Mouse (Mus musculus): ENCODE results near the gene Qtrt1. TPM values are rescaled to one million over a fixed set of nuclear protein-coding genes. Genes with fewer than 3 reads are reported as not detected.

The Qtrt1 gene
- polyA plus RNA-seq, 1 experiment from 2014 or later, result 42.3 TPM

GRCm38 (mm10) chr9:21395692-21396091 is 15.9 kb upstream of the Qtrt1 start:
- Histone ChIP-seq H3K27ac (no peak overlapping the region), H3K4me3 (no peak overlapping the region), H3K4me1 (no peaks in the 10 kb centered on the region), H3K36me3 (peaks cover 95% of the 10 kb centered on the region), H3K9ac (no peak overlapping the region), H3K4me2 (replicated peaks) (no peak overlapping the region), H3K9me3 (no peaks in the 10 kb centered on the region), H3K27me3 (replicated peaks) (no peaks in the 10 kb centered on the region)
- no peak for ATAC-seq (ENCODE audit: low FRiP score, low read depth)
- WGBS, result 89% methylated on average over 3 of the region's 3 CpGs

DNA sequence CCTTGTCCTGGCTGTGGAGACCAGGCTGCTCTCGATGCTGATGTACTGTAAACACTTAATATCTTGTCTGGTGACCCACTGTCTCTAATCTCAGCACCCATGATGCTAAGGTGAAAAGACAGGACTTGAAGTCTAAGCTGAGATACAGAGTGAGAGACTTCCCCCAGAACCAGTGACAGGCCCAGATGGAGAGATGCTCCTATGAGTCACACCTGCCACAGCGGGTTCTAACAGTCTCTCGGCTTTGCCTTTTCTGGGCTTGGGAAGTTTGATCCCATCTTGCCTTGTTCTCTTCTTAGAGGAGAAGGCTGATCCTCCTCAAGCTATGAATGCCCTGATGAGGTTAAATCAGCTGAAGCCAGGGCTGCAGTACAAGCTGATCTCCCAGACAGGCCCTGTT is 14.5 kb upstream of the Qtrt1 start:
- H3K4me1 ChIP-seq, result no peaks in the 10 kb centered on the region
- H3K27me3 ChIP-seq (replicated peaks), result no peaks in the 10 kb centered on the region
- H3K4me3 ChIP-seq, result no peak overlapping the region
- H3K9ac ChIP-seq, result no peak overlapping the region
- no peak overlapping the region for H3K4me2 ChIP-seq (replicated peaks)
- no peak for ATAC-seq (ENCODE audit: low FRiP score, low read depth)
- H3K9me3 ChIP-seq, result no peaks in the 10 kb centered on the region
- WGBS, result 98% methylated on average over 3 of the region's 3 CpGs
- H3K27ac ChIP-seq, result no peak overlapping the region
- H3K36me3 ChIP-seq, result peaks cover 97% of the 10 kb centered on the region

DNA sequence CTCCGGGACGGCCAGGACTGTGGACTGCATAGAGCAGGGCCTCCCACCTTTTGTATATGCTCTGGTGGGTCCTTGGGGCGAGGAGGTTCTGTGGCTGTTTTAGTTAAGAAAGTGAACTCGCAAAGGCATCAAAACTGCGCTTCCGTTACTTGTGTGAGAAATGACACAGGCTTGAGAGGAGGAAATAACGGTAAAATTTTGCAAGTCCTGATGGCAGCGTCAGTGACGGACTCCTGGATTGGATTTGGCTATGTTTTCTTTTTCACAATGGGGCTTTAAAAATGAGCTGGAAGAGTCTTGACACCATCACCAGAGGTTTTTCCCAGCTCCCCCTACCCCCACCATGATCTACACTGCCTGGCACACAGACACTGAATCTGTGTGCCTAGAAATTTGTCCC is 10.6 kb upstream of the Qtrt1 start:
- Histone ChIP-seq H3K9ac (no peak overlapping the region), H3K36me3 (peaks cover 98% of the 10 kb centered on the region), H3K27ac (no peak overlapping the region), H3K9me3 (no peaks in the 10 kb centered on the region), H3K4me2 (replicated peaks) (no peak overlapping the region), H3K27me3 (replicated peaks) (no peaks in the 10 kb centered on the region), H3K4me3 (no peak overlapping the region), H3K4me1 (no peaks in the 10 kb centered on the region)
- whole genome bisulfite sequencing, result 95% methylated on average over 9 of the region's 9 CpGs
- ATAC-seq (ENCODE audit: low FRiP score, low read depth), result no peak

GRCm38 (mm10) chr9:21402764-21403253 is 8.8 kb upstream of the Qtrt1 start:
- Histone ChIP-seq H3K36me3 (peaks cover 96% of the 10 kb centered on the region), H3K4me3 (no peak overlapping the region), H3K9ac (no peak overlapping the region), H3K9me3 (no peaks in the 10 kb centered on the region), H3K27me3 (replicated peaks) (no peaks in the 10 kb centered on the region), H3K4me1 (no peaks in the 10 kb centered on the region), H3K4me2 (replicated peaks) (no peak overlapping the region), H3K27ac (no peak overlapping the region)
- WGBS, result 88% methylated on average over 11 of the region's 11 CpGs
- no peak for ATAC-seq (ENCODE audit: low FRiP score, low read depth)

GRCm38 (mm10) chr9:21403745-21404144 is 7.9 kb upstream of the Qtrt1 start:
- H3K9me3 ChIP-seq, result no peaks in the 10 kb centered on the region
- H3K36me3 ChIP-seq, result peaks cover 87% of the 10 kb centered on the region
- H3K4me2 ChIP-seq (replicated peaks), result no peak overlapping the region
- no peaks in the 10 kb centered on the region for H3K27me3 ChIP-seq (replicated peaks)
- no peak overlapping the region for H3K4me3 ChIP-seq
- no peak for ATAC-seq (ENCODE audit: low FRiP score, low read depth)
- H3K27ac ChIP-seq, result no peak overlapping the region
- H3K4me1 ChIP-seq, result no peaks in the 10 kb centered on the region
- no peak overlapping the region for H3K9ac ChIP-seq
- WGBS, result 97% methylated on average over 5 of the region's 5 CpGs

- WGBS, result 76% methylated on average over 4 of the region's 4 CpGs
- Histone ChIP-seq H3K27me3 (replicated peaks) (no peaks in the 10 kb centered on the region), H3K9me3 (no peaks in the 10 kb centered on the region), H3K9ac (no peak overlapping the region), H3K4me2 (replicated peaks) (no peak overlapping the region), H3K4me1 (no peaks in the 10 kb centered on the region), H3K4me3 (no peak overlapping the region), H3K36me3 (peaks cover 69% of the 10 kb centered on the region), H3K27ac (no peak overlapping the region)
- ATAC-seq (ENCODE audit: low FRiP score, low read depth), result no peak
Observed at GRCm38 (mm10) chr9:21405525-21405924, 6.1 kb upstream of the Qtrt1 start.

GRCm38 (mm10) chr9:21407951-21408350 is 3.7 kb upstream of the Qtrt1 start:
- Histone ChIP-seq H3K4me2 (replicated peaks) (no peak overlapping the region), H3K4me3 (no peak overlapping the region), H3K36me3 (peaks cover 47% of the 10 kb centered on the region), H3K27ac (no peak overlapping the region), H3K9me3 (no peaks in the 10 kb centered on the region), H3K4me1 (peaks cover 6% of the 10 kb centered on the region; the same call in 1 of the 2 replicates), H3K9ac (no peak overlapping the region), H3K27me3 (replicated peaks) (no peaks in the 10 kb centered on the region)
- no peak for ATAC-seq (ENCODE audit: low FRiP score, low read depth)
- WGBS, result 19% methylated on average over 4 of the region's 4 CpGs

GRCm38 (mm10) chr9:21408624-21409023 is 3.0 kb upstream of the Qtrt1 start:
- Histone ChIP-seq H3K27ac (no peak overlapping the region), H3K4me3 (no peak overlapping the region), H3K4me2 (replicated peaks) (no peak overlapping the region), H3K36me3 (peaks cover 40% of the 10 kb centered on the region), H3K9ac (no peak overlapping the region), H3K27me3 (replicated peaks) (no peaks in the 10 kb centered on the region), H3K9me3 (no peaks in the 10 kb centered on the region), H3K4me1 (peaks cover 6% of the 10 kb centered on the region; the same call in 1 of the 2 replicates)
- WGBS, result 73% methylated on average over 7 of the region's 7 CpGs
- ATAC-seq (ENCODE audit: low FRiP score, low read depth), result no peak

- ATAC-seq (ENCODE audit: low FRiP score, low read depth), result 0 out of 2 replicates have a peak, but pooled peaks have one; percentile 11
- H3K4me3 ChIP-seq, result no peak overlapping the region
- no peaks in the 10 kb centered on the region for H3K27me3 ChIP-seq (replicated peaks)
- WGBS, result 38% methylated on average over 9 of the region's 9 CpGs
- H3K27ac ChIP-seq, result no peak overlapping the region
- no peak overlapping the region for H3K4me2 ChIP-seq (replicated peaks)
- peaks cover 6% of the 10 kb centered on the region; the same call in 1 of the 2 replicates for H3K4me1 ChIP-seq
- H3K36me3 ChIP-seq, result peaks cover 29% of the 10 kb centered on the region
- H3K9me3 ChIP-seq, result no peaks in the 10 kb centered on the region
- no peak overlapping the region for H3K9ac ChIP-seq
Observed at GRCm38 (mm10) chr9:21409592-21410317, 1.9 kb upstream of the Qtrt1 start.

GRCm38 (mm10) chr9:21417866-21418265 is 6.2 kb downstream of the Qtrt1 start:
- Histone ChIP-seq H3K4me2 (replicated peaks) (no peak overlapping the region), H3K27me3 (replicated peaks) (no peaks in the 10 kb centered on the region), H3K9me3 (no peaks in the 10 kb centered on the region), H3K4me3 (no peak overlapping the region), H3K4me1 (no peaks in the 10 kb centered on the region), H3K36me3 (peaks cover 49% of the 10 kb centered on the region), H3K27ac (no peak overlapping the region), H3K9ac (no peak overlapping the region)
- ATAC-seq (ENCODE audit: low FRiP score, low read depth), result no peak
- 93% methylated on average over 2 of the region's 2 CpGs for WGBS

DNA sequence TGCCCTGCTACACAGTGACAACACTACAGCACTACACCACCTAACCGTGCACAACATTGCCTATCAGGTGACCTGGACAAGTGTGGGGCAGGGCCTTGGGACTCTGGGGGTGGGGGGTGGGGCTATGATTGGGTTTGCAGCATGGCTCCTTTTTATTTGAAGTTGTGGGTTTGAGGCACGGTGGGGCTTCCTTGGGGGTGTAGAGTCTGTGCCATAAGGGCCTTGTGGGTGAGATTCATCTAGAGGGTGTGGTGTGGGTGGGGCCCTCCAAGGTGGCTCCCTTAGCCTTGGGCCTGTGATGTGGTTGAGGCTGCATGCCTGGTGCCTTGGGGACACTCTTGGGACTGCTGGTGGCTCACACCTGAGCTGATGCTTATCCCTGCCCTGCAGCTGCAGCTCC is 8.0 kb downstream of the Qtrt1 start:
- 98% methylated on average over 2 of the region's 2 CpGs for WGBS
- peaks cover 49% of the 10 kb centered on the region for H3K36me3 ChIP-seq

DNA sequence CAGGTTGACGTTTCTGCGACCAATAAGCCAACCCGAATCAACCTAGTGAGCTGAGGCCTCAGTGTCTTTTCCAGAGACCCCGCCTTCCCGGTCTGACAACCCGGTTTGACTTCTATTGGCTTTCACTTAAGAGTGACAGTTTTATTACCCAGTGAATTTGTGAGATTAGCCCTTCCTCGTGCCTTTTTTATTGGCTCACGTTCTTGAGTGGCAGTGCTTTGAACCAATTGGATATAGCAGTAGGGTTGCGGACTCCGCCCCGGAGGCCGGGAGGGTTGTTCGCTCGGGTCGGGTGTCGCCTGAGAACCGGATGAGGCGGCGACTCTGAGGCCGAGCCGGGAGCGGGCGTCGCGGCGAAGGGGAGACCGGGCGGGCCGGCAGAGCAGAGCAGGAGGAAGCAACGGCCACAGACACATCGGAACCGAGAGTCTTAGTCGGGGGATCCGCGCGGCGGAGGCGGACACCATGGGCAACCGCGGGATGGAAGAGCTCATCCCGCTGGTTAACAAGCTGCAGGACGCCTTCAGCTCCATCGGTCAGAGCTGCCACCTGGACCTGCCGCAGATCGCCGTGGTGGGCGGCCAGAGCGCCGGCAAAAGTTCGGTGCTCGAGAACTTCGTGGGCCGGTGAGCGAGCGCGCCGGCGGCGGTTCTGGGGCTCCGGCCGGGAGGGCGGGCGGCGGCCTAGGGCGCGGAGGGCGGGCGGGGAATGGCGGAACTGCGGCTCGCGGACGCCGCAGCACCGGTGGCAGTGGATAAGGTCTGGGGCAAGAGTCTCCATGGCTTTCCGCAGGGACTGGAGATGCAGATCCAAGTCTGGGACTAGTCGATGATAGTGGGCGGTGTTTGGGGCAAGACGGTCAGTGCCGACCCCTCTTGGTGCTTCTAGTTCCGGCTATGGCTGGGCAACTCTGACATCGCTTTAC is 13.3 kb downstream of the Qtrt1 start, which contains the start of gene Dnm2:
Gene Dnm2, plus strand, starts transcription at position 278 of the 925 bp plus-strand sequence.
- Histone ChIP-seq H3K9me3 (no peaks in the 10 kb centered on the region), H3K4me1 (peaks cover 25% of the 10 kb centered on the region), H3K4me3 (peak within 1 kb of the TSS; percentile 93), H3K27ac (peak within 1 kb of the TSS; percentile 72), H3K4me2 (replicated peaks) (peak within 1 kb of the TSS; percentile 87), H3K36me3 (peaks cover 12% of the 10 kb centered on the region), H3K9ac (peak within 1 kb of the TSS; percentile 92), H3K27me3 (replicated peaks) (no peaks in the 10 kb centered on the region)
- WGBS, result under 1% methylated on average over 82 of the region's 82 CpGs
- ATAC-seq (ENCODE audit: low FRiP score, low read depth), result peak; percentile 99

More for the DNA sequence above, 8.0 kb downstream of the Qtrt1 start:
- H3K9ac ChIP-seq, result no peak overlapping the region
- no peak overlapping the region for H3K27ac ChIP-seq
- no peaks in the 10 kb centered on the region for H3K4me1 ChIP-seq
- ATAC-seq (ENCODE audit: low FRiP score, low read depth), result no peak
- no peak overlapping the region for H3K4me2 ChIP-seq (replicated peaks)
- H3K9me3 ChIP-seq, result no peaks in the 10 kb centered on the region
- no peak overlapping the region for H3K4me3 ChIP-seq
- H3K27me3 ChIP-seq (replicated peaks), result no peaks in the 10 kb centered on the region
